Mouse (Mus musculus): ENCODE data around the gene Gm10188. TPM values are rescaled to one million over a fixed set of nuclear protein-coding genes. Genes with fewer than 3 reads are reported as not detected.

Gene Gm10188
- polyA plus RNA-seq, 1 experiment from 2014 or later = 0.95 TPM

- Histone ChIP-seq H3K4me1 (replicated peaks) (peaks cover 32% of the 10 kb centered on the region), H3K4me2 (no peak overlapping the region), H3K36me3 (no peaks in the 10 kb centered on the region), H3K27me3 (no peaks in the 10 kb centered on the region), H3K27ac (peak overlapping the region; percentile 81), H3K4me3 (no peak overlapping the region), H3K9me3 (no peaks in the 10 kb centered on the region), H3K9ac (no peak overlapping the region)
- no peak for ATAC-seq (ENCODE audit: low FRiP score)
- 25% methylated on average over 2 of the region's 2 CpGs for WGBS
Observed at GRCm38 (mm10) chr1:132221627-132222026, 7.9 kb downstream of the Gm10188 start.

- H3K4me2 ChIP-seq = no peak overlapping the region
- WGBS = 65% methylated on average over 3 of the region's 3 CpGs
- no peak overlapping the region for H3K4me3 ChIP-seq
- H3K27me3 ChIP-seq = no peaks in the 10 kb centered on the region
- no peaks in the 10 kb centered on the region for H3K9me3 ChIP-seq
- ATAC-seq (ENCODE audit: low FRiP score) = no peak
- H3K36me3 ChIP-seq = no peaks in the 10 kb centered on the region
- H3K4me1 ChIP-seq (replicated peaks) = peaks cover 36% of the 10 kb centered on the region
- no peak overlapping the region for H3K27ac ChIP-seq
- no peak overlapping the region for H3K9ac ChIP-seq
Observed at GRCm38 (mm10) chr1:132216276-132216675, 13.3 kb downstream of the Gm10188 start.

GRCm38 (mm10) chr1:132213076-132213475 is 16.5 kb downstream of the Gm10188 start:
- Histone ChIP-seq H3K27ac (peak overlapping the region; percentile 74), H3K4me2 (0 out of 2 replicates have a peak overlapping the region, but pooled peaks have one; percentile 13), H3K36me3 (no peaks in the 10 kb centered on the region), H3K9ac (no peak overlapping the region), H3K9me3 (no peaks in the 10 kb centered on the region), H3K4me1 (replicated peaks) (peaks cover 56% of the 10 kb centered on the region), H3K27me3 (no peaks in the 10 kb centered on the region), H3K4me3 (no peak overlapping the region)
- peak; percentile 72 for ATAC-seq (ENCODE audit: low FRiP score)
- 8% methylated on average over 6 of the region's 6 CpGs for WGBS

GRCm38 (mm10) chr1:132212218-132212617 is 17.3 kb downstream of the Gm10188 start:
- peak overlapping the region; percentile 35 for H3K9ac ChIP-seq
- peak overlapping the region; percentile 17 for H3K4me3 ChIP-seq
- ATAC-seq (ENCODE audit: low FRiP score) = no peak
- no peaks in the 10 kb centered on the region for H3K27me3 ChIP-seq
- H3K27ac ChIP-seq = peak overlapping the region; percentile 74
- 7% methylated on average over 20 of the region's 20 CpGs for WGBS
- no peaks in the 10 kb centered on the region for H3K9me3 ChIP-seq
- H3K36me3 ChIP-seq = peaks cover 5% of the 10 kb centered on the region; the same call in 1 of the 2 replicates
- H3K4me1 ChIP-seq (replicated peaks) = peaks cover 64% of the 10 kb centered on the region
- peak overlapping the region; percentile 43 for H3K4me2 ChIP-seq

- Histone ChIP-seq H3K27ac (peak overlapping the region; percentile 74; the same call in 1 of the 2 replicates), H3K4me2 (peak overlapping the region; percentile 43), H3K36me3 (peaks cover 5% of the 10 kb centered on the region; the same call in 1 of the 2 replicates), H3K4me3 (0 out of 2 replicates have a peak overlapping the region, but pooled peaks have one; percentile 17), H3K9me3 (no peaks in the 10 kb centered on the region), H3K9ac (peak overlapping the region; percentile 35), H3K4me1 (replicated peaks) (peaks cover 69% of the 10 kb centered on the region), H3K27me3 (no peaks in the 10 kb centered on the region)
- no peak for ATAC-seq (ENCODE audit: low FRiP score)
- 47% methylated on average over 12 of the region's 12 CpGs for WGBS
Observed at GRCm38 (mm10) chr1:132211672-132212071, 17.9 kb downstream of the Gm10188 start.

GRCm38 (mm10) chr1:132210922-132211321 is 18.6 kb downstream of the Gm10188 start:
- H3K9me3 ChIP-seq = no peaks in the 10 kb centered on the region
- H3K36me3 ChIP-seq = peaks cover 5% of the 10 kb centered on the region; the same call in 1 of the 2 replicates
- peaks cover 75% of the 10 kb centered on the region for H3K4me1 ChIP-seq (replicated peaks)
- 19% methylated on average over 7 of the region's 7 CpGs for WGBS
- no peaks in the 10 kb centered on the region for H3K27me3 ChIP-seq
- ATAC-seq (ENCODE audit: low FRiP score) = no peak
- no peak overlapping the region for H3K4me3 ChIP-seq
- no peak overlapping the region for H3K27ac ChIP-seq
- H3K4me2 ChIP-seq = no peak overlapping the region
- no peak overlapping the region for H3K9ac ChIP-seq

- peaks cover 83% of the 10 kb centered on the region for H3K4me1 ChIP-seq (replicated peaks)
- peak overlapping the region; percentile 78 for H3K27ac ChIP-seq
- no peak overlapping the region for H3K4me3 ChIP-seq
- H3K9me3 ChIP-seq = no peaks in the 10 kb centered on the region
- no peak overlapping the region for H3K9ac ChIP-seq
- WGBS = 67% methylated on average over 10 of the region's 10 CpGs
- no peak overlapping the region for H3K4me2 ChIP-seq
- H3K27me3 ChIP-seq = no peaks in the 10 kb centered on the region
- no peak for ATAC-seq (ENCODE audit: low FRiP score)
- peaks cover 17% of the 10 kb centered on the region for H3K36me3 ChIP-seq
Observed at GRCm38 (mm10) chr1:132209400-132209799, 20.2 kb downstream of the Gm10188 start.

GRCm38 (mm10) chr1:132208154-132208553 is 21.4 kb downstream of the Gm10188 start:
- 15% methylated on average over 4 of the region's 4 CpGs for WGBS
- peaks cover 83% of the 10 kb centered on the region for H3K4me1 ChIP-seq (replicated peaks)
- no peak overlapping the region for H3K4me3 ChIP-seq
- ATAC-seq (ENCODE audit: low FRiP score) = no peak
- H3K9me3 ChIP-seq = no peaks in the 10 kb centered on the region
- peak overlapping the region; percentile 56; the same call in 1 of the 2 replicates for H3K9ac ChIP-seq
- H3K4me2 ChIP-seq = no peak overlapping the region
- H3K27ac ChIP-seq = peak overlapping the region; percentile 78
- H3K27me3 ChIP-seq = no peaks in the 10 kb centered on the region
- peaks cover 20% of the 10 kb centered on the region for H3K36me3 ChIP-seq

GRCm38 (mm10) chr1:132206828-132207227 is 22.7 kb downstream of the Gm10188 start:
- no peak overlapping the region for H3K27ac ChIP-seq

GRCm38 (mm10) chr1:132205958-132206357 is 23.6 kb downstream of the Gm10188 start:
- no peak overlapping the region; the same call in 1 of the 2 replicates for H3K9ac ChIP-seq
- peak overlapping the region; percentile 40; the same call in 1 of the 2 replicates for H3K27ac ChIP-seq

More at GRCm38 (mm10) chr1:132206828-132207227, 22.7 kb downstream of the Gm10188 start:
- no peaks in the 10 kb centered on the region for H3K27me3 ChIP-seq
- H3K4me1 ChIP-seq (replicated peaks) = peaks cover 83% of the 10 kb centered on the region
- H3K36me3 ChIP-seq = peaks cover 20% of the 10 kb centered on the region
- H3K9ac ChIP-seq = no peak overlapping the region
- H3K9me3 ChIP-seq = no peaks in the 10 kb centered on the region
- H3K4me2 ChIP-seq = no peak overlapping the region
- ATAC-seq (ENCODE audit: low FRiP score) = no peak
- H3K4me3 ChIP-seq = no peak overlapping the region
- 75% methylated on average over 3 of the region's 3 CpGs for WGBS

GRCm38 (mm10) chr1:132202771-132203170 is 26.8 kb downstream of the Gm10188 start:
- peaks cover 20% of the 10 kb centered on the region for H3K36me3 ChIP-seq
- H3K4me1 ChIP-seq (replicated peaks) = peaks cover 83% of the 10 kb centered on the region
- H3K9me3 ChIP-seq = no peaks in the 10 kb centered on the region
- 88% methylated on average over 5 of the region's 5 CpGs for WGBS
- no peaks in the 10 kb centered on the region for H3K27me3 ChIP-seq
- H3K4me3 ChIP-seq = no peak overlapping the region
- H3K9ac ChIP-seq = no peak overlapping the region
- H3K4me2 ChIP-seq = no peak overlapping the region
- no peak for ATAC-seq (ENCODE audit: low FRiP score)
- peak overlapping the region; percentile 81; the same call in 1 of the 2 replicates for H3K27ac ChIP-seq

More at GRCm38 (mm10) chr1:132205958-132206357, 23.6 kb downstream of the Gm10188 start:
- H3K4me2 ChIP-seq = no peak overlapping the region
- peaks cover 83% of the 10 kb centered on the region for H3K4me1 ChIP-seq (replicated peaks)
- no peak overlapping the region for H3K4me3 ChIP-seq
- H3K9me3 ChIP-seq = no peaks in the 10 kb centered on the region
- WGBS = 66% methylated on average over 5 of the region's 5 CpGs
- peaks cover 20% of the 10 kb centered on the region for H3K36me3 ChIP-seq
- H3K27me3 ChIP-seq = no peaks in the 10 kb centered on the region
- no peak for ATAC-seq (ENCODE audit: low FRiP score)

- WGBS = 43% methylated on average over 2 of the region's 2 CpGs
- H3K4me2 ChIP-seq = peak overlapping the region; percentile 46
- no peaks in the 10 kb centered on the region for H3K27me3 ChIP-seq
- ATAC-seq (ENCODE audit: low FRiP score) = no peak
- peaks cover 15% of the 10 kb centered on the region for H3K36me3 ChIP-seq
- peaks cover 83% of the 10 kb centered on the region for H3K4me1 ChIP-seq (replicated peaks)
- peak overlapping the region; percentile 35 for H3K9ac ChIP-seq
- no peak overlapping the region for H3K4me3 ChIP-seq
- H3K27ac ChIP-seq = peak overlapping the region; percentile 81
- H3K9me3 ChIP-seq = no peaks in the 10 kb centered on the region
Observed at GRCm38 (mm10) chr1:132201936-132202335, 27.6 kb downstream of the Gm10188 start.

- Histone ChIP-seq H3K4me2 (peak overlapping the region; percentile 46), H3K36me3 (peaks cover 15% of the 10 kb centered on the region), H3K4me3 (peak overlapping the region; percentile 33), H3K27ac (peak overlapping the region; percentile 81), H3K9ac (peak overlapping the region; percentile 35; the same call in 1 of the 2 replicates), H3K27me3 (no peaks in the 10 kb centered on the region), H3K4me1 (replicated peaks) (peaks cover 85% of the 10 kb centered on the region), H3K9me3 (no peaks in the 10 kb centered on the region)
- 20% methylated on average over 4 of the region's 4 CpGs for WGBS
- ATAC-seq (ENCODE audit: low FRiP score) = no peak
Observed at GRCm38 (mm10) chr1:132201511-132201860, 28.1 kb downstream of the Gm10188 start.
